Mouse (Mus musculus) spleen, adult 2 months (tissue): ENCODE measurements at regions not wholly inside any gene's neighbourhood (a gene's known extent, or its start where the extent isn't known, plus 50 kb on each side); places are given as distances from the start of the nearest gene placed in this dataset.

Experiments used
- CTCF ChIP-seq: fragments of 200-500 bp; IDR thresholded peaks from 2 replicates; pipeline ENCODE4 v1.5.1; 2011; ENCODE audit warnings: mild to moderate bottlenecking, inconsistent platforms; ENCODE audit not compliant: insufficient read depth, insufficient read length, insufficient replicate concordance; ENCODE audit errors: extremely low read depth
- POLR2A ChIP-seq: fragments of 200-500 bp; IDR thresholded peaks from 2 replicates; pipeline ENCODE4 v1.6.1; 2011; ENCODE audit warnings: low read depth, low read length, inconsistent platforms

- TF ChIP-seq CTCF (no peak), POLR2A (no peak)
These were observed 644.6 kb upstream of the Map3k7 start for GRCm38 (mm10) chr4:31319269-31319668.
